Mouse (Mus musculus) liver, adult 2 months (tissue): ENCODE data around the gene Dffa. TPM values are rescaled to one million over a fixed set of nuclear protein-coding genes. Genes with fewer than 3 reads are reported as not detected.

ENCODE experiments used
- DNase-seq: peaks from one replicate; pipeline ENCODE4 v3.0.0-alpha.2; 2011; ENCODE audit warnings: low read depth, low spot score; ENCODE audit errors: extremely low read depth
- H3K27ac ChIP-seq: fragments of 200-500 bp; replicated peaks from 2 replicates; pipeline ENCODE4 v1.5.1; 2012; ENCODE audit warnings: low read depth, mild to moderate bottlenecking, control low read depth, inconsistent platforms, low read length; ENCODE audit not compliant: insufficient read depth
- H3K27me3 ChIP-seq: fragments of 200-500 bp; 2 replicates; pipeline ENCODE4 v1.6.1; 2012; ENCODE audit warnings: mild to moderate bottlenecking, moderate library complexity, low read length, inconsistent platforms; ENCODE audit not compliant: control insufficient read depth, insufficient read depth
- H3K36me3 ChIP-seq: fragments of 200-500 bp; 2 replicates; pipeline ENCODE4 v1.6.1; 2012; ENCODE audit warnings: low read length, inconsistent platforms; ENCODE audit not compliant: control insufficient read depth, insufficient read depth
- H3K4me1 ChIP-seq: fragments of 200-500 bp; 2 replicates; pipeline ENCODE4 v1.6.1; 2011; ENCODE audit warnings: low read length; ENCODE audit not compliant: control insufficient read depth, insufficient read depth
- H3K4me3 ChIP-seq: fragments of 200-500 bp; 2 replicates; pipeline ENCODE4 v1.5.1; 2011; ENCODE audit warnings: low read depth, mild to moderate bottlenecking, control low read depth, low read length, moderate library complexity; ENCODE audit not compliant: insufficient read depth
- H3K79me2 ChIP-seq: fragments of 200-500 bp; 2 replicates; pipeline ENCODE4 v1.6.1; 2012; ENCODE audit warnings: inconsistent platforms, mild to moderate bottlenecking, low read length, moderate library complexity; ENCODE audit not compliant: control insufficient read depth, insufficient read depth
- H3K9ac ChIP-seq: fragments of 200-500 bp; 2 replicates; pipeline ENCODE4 v1.6.1; 2012; ENCODE audit warnings: low read depth, mild to moderate bottlenecking, control low read depth, inconsistent platforms, low read length
- CTCF ChIP-seq: fragments of 200-500 bp; IDR thresholded peaks from 2 replicates; pipeline ENCODE4 v1.5.1; 2011; ENCODE audit warnings: low read depth, low read length, control low read depth
- POLR2A ChIP-seq: fragments of 200-500 bp; IDR thresholded peaks from 2 replicates; pipeline ENCODE4 v1.6.1; 2011; ENCODE audit warnings: low read length, control low read depth; ENCODE audit not compliant: insufficient read depth; ENCODE audit errors: extremely low read depth
- WGBS: fragments of 180-500 bp; shearing (Covaris S2); methylation state at CpG from one replicate; pipeline ENCODE4 v1.1.7; 2018; 5-methylcytosine and 5-hydroxymethylcytosine counted together
- polyA plus RNA-seq: library from polyadenylated mRNA; depleted of rRNA; stranded (reverse); fragments of >200 nt; gene quantifications from 2 replicates; pipeline ENCODE4 v1.2.3, GENCODE M21; 2012
- total RNA-seq: library from RNA; depleted of rRNA; stranded (reverse); fragments of >200 nt; gene quantifications from 2 replicates; pipeline ENCODE4 v1.2.3, GENCODE M21; 2014

The Dffa gene
- total and polyA plus RNA-seq, 2 experiments, result 11.8 to 14.8 TPM

GRCm38 (mm10) chr4:149066672-149067551 lies 37.0 kb upstream of the Dffa start:
- H3K36me3 ChIP-seq, result peaks cover 6% of the 10 kb centered on the region; the same call in 1 of the 2 replicates
- 87% methylated on average over 22 of the region's 22 CpGs for WGBS
- H3K79me2 ChIP-seq, result peaks cover 44% of the 10 kb centered on the region
- H3K4me3 ChIP-seq, result no peak overlapping the region
- peaks cover 5% of the 10 kb centered on the region for H3K4me1 ChIP-seq
- DNase-seq, result no peak
- no peaks in the 10 kb centered on the region for H3K27me3 ChIP-seq
- no peak overlapping the region for H3K9ac ChIP-seq
- no peak for TF ChIP-seq POLR2A
- peak; percentile 26 for TF ChIP-seq CTCF
- H3K27ac ChIP-seq, result no peak overlapping the region

DNA sequence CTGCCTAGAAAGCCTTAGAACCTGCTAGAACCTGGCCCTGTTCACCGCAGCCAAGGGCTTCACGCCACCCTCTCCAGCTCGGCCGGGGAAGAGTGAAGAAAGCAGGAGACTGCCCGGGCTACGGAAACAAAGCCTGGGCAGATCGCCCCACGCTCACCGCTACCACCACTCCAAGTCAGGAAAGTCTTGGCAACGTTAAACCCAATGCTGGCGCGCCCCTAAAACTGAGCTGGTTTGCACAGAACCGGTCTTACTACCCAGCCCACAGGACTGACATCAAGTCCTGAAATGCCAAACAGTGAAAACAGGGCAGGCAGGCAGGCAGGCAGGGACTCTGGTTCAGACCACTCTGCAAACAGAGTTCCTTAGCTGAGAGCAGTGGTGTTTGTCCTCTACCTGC lies 28.9 kb upstream of the Dffa start:
- Histone ChIP-seq H3K9ac (no peak overlapping the region), H3K27ac (no peak overlapping the region), H3K27me3 (no peaks in the 10 kb centered on the region), H3K4me1 (peaks cover 31% of the 10 kb centered on the region), H3K4me3 (no peak overlapping the region), H3K36me3 (peaks cover 5% of the 10 kb centered on the region; the same call in 1 of the 2 replicates), H3K79me2 (peaks cover 32% of the 10 kb centered on the region; the same call in 1 of the 2 replicates)
- DNase-seq, result no peak
- TF ChIP-seq POLR2A, result no peak
- TF ChIP-seq CTCF, result no peak
- 87% methylated on average over 13 of the region's 13 CpGs for WGBS

DNA sequence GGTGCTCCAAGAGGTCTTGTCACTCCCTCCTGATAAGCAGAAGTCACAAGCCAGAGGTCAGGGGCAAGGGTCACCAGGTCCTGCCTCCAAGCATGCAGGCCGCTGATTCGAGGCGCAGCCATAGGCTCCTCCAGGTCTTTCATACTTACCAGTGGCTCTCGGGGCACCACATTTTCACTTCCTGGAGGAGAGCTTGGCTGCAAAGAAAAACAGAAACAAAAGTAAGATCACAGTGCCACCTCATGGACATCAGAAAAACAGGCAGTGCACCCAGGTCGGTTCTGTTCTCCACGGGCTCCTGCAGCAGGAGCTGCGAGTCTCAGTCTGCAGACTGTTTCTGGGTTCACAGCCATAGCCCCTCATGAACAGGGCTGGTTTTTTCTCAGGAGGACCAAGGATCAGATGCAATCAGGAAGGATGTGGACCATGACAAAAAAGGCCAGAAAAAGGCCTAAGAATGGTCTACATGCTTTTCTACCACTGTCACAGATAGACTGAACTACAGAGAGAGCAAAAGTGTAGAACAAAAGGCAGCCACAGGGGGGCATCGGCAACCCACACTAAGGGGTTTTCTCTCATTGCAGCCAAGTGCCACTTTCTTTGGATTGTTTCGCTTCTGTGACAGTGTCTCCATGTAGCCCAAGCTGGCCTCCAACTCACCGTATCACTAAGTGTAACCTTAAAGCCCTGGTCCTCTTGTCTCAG lies 27.9 kb upstream of the Dffa start:
- H3K4me3 ChIP-seq, result no peak overlapping the region
- TF ChIP-seq CTCF, result peak; percentile 63
- TF ChIP-seq POLR2A, result no peak
- 10% methylated on average over 10 of the region's 10 CpGs for WGBS
- peaks cover 5% of the 10 kb centered on the region; the same call in 1 of the 2 replicates for H3K36me3 ChIP-seq
- peak; percentile 83 for DNase-seq
- peak overlapping the region; percentile 24; the same call in 1 of the 2 replicates for H3K27ac ChIP-seq
- peaks cover 36% of the 10 kb centered on the region for H3K4me1 ChIP-seq
- peaks cover 32% of the 10 kb centered on the region; the same call in 1 of the 2 replicates for H3K79me2 ChIP-seq
- H3K9ac ChIP-seq, result no peak overlapping the region
- H3K27me3 ChIP-seq, result no peaks in the 10 kb centered on the region

GRCm38 (mm10) chr4:149078261-149078660 lies 25.7 kb upstream of the Dffa start:
- WGBS, result 18% methylated on average over 4 of the region's 4 CpGs
- no peak overlapping the region for H3K9ac ChIP-seq
- no peak for TF ChIP-seq CTCF
- TF ChIP-seq POLR2A, result no peak
- peaks cover 2% of the 10 kb centered on the region; the same call in 1 of the 2 replicates for H3K36me3 ChIP-seq
- DNase-seq, result peak; percentile 87
- no peaks in the 10 kb centered on the region for H3K27me3 ChIP-seq
- peak overlapping the region; percentile 41 for H3K27ac ChIP-seq
- H3K4me1 ChIP-seq, result peaks cover 50% of the 10 kb centered on the region
- H3K79me2 ChIP-seq, result peaks cover 32% of the 10 kb centered on the region; the same call in 1 of the 2 replicates
- no peak overlapping the region for H3K4me3 ChIP-seq

DNA sequence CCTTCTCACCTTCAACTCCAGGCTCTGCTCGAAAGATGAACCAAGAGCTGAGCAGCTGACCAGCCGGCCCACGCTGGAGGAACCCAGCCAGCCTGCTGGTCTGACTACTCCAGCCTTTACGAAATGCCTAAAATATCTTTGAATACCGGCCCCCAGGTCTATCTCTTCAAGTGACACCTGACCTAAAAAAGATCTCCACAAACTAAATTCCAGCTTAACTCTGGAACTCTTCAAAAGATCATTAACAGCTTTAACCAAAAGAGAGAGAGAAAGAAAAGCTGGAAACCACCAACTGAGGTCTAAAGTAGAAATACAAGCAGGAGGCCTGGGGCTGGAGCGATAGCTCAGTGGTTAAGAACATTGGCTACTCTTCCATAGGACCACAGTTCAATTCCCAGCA lies 24.3 kb upstream of the Dffa start:
- Histone ChIP-seq H3K27ac (peak overlapping the region; percentile 37; the same call in 1 of the 2 replicates), H3K9ac (no peak overlapping the region; the same call in 1 of the 2 replicates), H3K79me2 (peaks cover 37% of the 10 kb centered on the region; the same call in 1 of the 2 replicates), H3K4me3 (no peak overlapping the region), H3K4me1 (peaks cover 53% of the 10 kb centered on the region), H3K36me3 (peaks cover under 1% of the 10 kb centered on the region; the same call in 1 of the 2 replicates), H3K27me3 (no peaks in the 10 kb centered on the region)
- TF ChIP-seq POLR2A, result no peak
- WGBS, result 47% methylated on average over 6 of the region's 6 CpGs
- DNase-seq, result no peak
